Mouse (Mus musculus) bone marrow macrophage, adult 2 months (primary cell): ENCODE results near the gene Zfp12.

Experiments used
- CTCF ChIP-seq: IDR thresholded peaks from 2 replicates; pipeline ENCODE4 v1.5.1; 2012; ENCODE audit warnings: low read depth, mild to moderate bottlenecking, low read length, moderate library complexity
- POLR2A ChIP-seq: IDR thresholded peaks from 2 replicates; pipeline ENCODE4 v1.6.1; 2012; ENCODE audit warnings: mild to moderate bottlenecking, low read depth, low read length, borderline replicate concordance

DNA sequence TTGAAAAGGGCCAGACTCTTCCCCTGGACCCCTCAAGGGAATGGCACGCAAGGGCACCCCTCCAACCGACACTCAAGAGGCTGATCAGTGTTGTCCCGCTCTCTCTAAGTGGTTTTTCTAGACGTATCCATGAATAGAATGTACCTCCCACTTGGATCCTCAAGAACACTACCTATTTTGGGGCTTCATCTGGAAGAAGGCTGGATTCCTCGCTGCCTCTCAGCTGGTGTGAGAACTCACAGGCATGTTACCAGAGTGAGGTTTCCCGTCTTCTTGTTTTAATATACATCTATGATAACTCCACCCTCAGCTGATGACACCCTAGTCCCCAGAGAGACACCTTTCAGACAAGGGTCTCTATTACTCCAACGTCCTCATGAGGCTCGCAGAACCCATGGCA lies 26.7 kb downstream of the Zfp12 start:
- no peak for TF ChIP-seq POLR2A
- TF ChIP-seq CTCF, result no peak
